Mouse (Mus musculus) retina, postnatal 7 days (tissue): ENCODE data around the gene Olfr698.
"Not testable (repeated sequence)": the region's sequence is repeated elsewhere in the genome, so short reads cannot be mapped to it uniquely, and the experiment has no call there.

Source experiments
- DNase-seq: peaks from one replicate; pipeline ENCODE4 v3.0.0-alpha.2; 2012; ENCODE audit warnings: low read depth, low spot score

Olfr698 gene

GRCm38 (mm10) chr7:106755297-106755696 is at the start of gene Olfr698:
Olfr698 (minus strand) TSS chr7:106755397.
- no peak for DNase-seq

GRCm38 (mm10) chr7:106793098-106793497 is 37.9 kb upstream of the Olfr698 start, which contains the start of gene Olfr699:
Olfr699 (minus strand) TSS chr7:106793198.
- DNase-seq, result no peak

GRCm38 (mm10) chr7:106788330-106788729 is 33.1 kb upstream of the Olfr698 start:
- no peak for DNase-seq

- DNase-seq, result not testable (repeated sequence)
These were observed 5.8 kb upstream of the Olfr698 start for GRCm38 (mm10) chr7:106761008-106761407.

DNA sequence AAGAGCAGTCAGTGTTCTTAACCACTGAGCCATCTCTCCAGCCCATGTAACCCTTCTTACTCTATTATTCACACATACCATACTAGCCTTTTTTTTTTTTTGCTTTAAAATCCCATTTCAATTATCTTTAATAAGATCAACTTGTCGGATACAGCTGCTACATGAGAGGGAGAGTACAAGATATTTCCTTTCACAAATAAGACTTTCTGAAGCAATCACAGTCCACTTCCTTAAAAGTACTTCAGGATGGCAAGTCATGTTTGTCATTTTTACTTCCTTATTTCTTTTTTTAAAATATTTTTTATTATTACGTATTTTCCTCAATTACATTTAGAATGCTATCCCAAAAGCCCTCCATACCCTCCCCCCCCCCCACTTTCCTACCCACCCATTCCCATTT is 3.6 kb upstream of the Olfr698 start:
- DNase-seq, result no peak

GRCm38 (mm10) chr7:106745811-106746210 is 9.4 kb downstream of the Olfr698 start:
- DNase-seq, result no peak

DNA sequence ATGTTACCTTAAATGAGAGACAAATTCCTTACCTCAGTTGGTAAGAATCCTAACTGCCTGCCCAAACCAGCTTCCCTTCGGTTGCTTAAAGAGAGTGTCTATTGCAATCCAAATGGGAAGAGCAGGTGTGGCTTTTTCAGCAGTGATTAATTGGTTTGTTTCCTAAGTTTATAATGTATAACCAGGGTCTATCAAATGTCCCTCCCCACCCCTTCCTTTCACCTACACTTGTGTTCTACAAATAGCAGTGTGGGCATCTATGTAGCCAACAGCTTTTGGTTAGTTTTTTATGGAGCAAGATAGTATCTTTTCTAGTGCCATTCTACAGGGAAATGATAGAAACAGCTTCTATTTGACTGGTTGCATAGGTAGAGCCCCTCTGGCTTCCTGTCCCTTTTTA is 12.9 kb downstream of the Olfr698 start, which contains the start of gene Olfr697:
Olfr697 (minus strand) TSS at position 101 of the 400 bp plus-strand sequence.
- DNase-seq, result no peak

- DNase-seq, result no peak
These were observed 18.2 kb downstream of the Olfr698 start for GRCm38 (mm10) chr7:106737028-106737427.

DNA sequence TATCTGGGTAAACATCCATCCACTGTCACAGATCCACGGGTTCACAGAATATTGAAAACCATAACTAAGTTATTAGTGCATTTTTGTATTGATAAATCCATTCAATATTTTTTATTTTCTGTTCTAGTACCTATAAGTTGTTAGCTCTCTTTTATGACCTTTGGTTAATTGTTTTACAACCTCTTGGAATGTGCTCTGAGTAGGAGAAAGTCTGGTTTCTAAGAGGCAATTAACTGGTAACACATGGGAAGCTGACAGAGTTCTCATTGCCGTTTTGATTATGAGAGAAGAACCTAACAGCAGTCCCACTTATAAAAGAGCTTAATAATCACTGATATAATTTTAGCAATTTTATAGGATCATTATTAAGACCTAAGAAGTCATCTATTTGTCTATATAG is 21.5 kb downstream of the Olfr698 start:
- DNase-seq, result no peak

- not testable (repeated sequence) for DNase-seq
These were observed 29.5 kb downstream of the Olfr698 start for GRCm38 (mm10) chr7:106725654-106726053.

DNA sequence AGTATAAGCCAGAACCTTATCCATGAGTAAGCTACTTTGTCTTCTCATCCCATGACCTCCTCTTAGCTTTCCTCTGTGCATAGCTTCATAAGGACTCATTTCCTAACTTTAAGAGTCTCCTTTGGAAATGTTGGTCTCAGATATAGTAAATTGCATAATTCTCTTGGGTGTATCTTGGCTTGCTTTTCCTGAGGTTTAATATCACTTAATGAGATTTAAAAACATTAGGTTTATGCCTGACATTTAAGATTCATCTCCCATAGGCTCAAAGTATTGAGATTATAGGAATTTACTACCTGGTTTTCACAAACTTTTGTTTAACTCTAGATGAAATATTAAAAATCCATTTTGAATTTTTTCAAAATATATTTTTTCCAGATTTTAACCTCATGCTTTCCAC is 38.9 kb downstream of the Olfr698 start, which contains the start of gene Olfr695:
Olfr695 (minus strand) TSS at position 101 of the 400 bp plus-strand sequence.
- no peak for DNase-seq

DNA sequence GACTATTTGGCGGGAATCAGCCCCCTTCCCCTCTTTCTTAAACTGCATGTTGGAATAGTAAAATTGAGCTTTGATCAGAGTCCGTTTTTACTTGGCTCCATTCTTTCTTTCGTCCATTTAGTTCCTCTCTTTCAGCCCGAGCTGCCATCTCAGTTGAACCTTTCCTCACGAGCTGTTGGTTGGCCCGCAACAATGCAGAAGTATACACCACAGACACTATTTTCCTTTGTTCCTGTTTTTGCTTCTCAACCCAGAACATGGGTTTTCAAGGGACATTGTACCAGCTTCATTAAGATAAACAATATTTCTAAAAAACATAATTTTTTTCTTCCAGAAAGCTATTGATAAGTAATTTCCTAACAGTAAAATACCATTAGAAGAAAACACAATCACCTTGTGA is 43.7 kb downstream of the Olfr698 start:
- DNase-seq, result no peak

- not testable (repeated sequence) for DNase-seq
These were observed 47.5 kb downstream of the Olfr698 start for GRCm38 (mm10) chr7:106707705-106708104.
